Comparison of ENCODE assay signal across 12 mouse cellular contexts in the genomic region with DNA sequence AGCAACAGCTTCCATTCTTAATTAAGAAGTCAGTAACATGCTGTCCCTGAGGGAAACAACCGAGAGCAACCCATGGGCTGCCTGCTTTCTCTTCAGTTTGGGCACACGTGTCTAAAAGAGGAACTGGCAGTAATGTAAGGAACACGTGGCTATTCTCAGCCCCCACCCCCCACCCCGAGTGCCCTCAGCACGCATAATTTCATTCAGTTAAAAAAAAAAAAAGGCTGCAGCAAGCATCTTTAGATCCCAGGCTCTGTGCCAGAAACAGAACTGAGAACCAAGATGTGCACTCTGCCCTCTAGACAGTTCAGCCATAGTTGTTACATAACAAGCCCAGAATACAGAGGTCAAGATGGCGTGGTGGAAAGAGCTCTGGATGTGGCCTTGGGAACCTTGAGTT. TPM values are rescaled to one million over a fixed set of nuclear protein-coding genes. Genes with fewer than 3 reads are reported as not detected.
DNase-seq lines count a peak whose midpoint lies in the region; ATAC-seq and TF ChIP-seq lines count a peak whose summit lies in the region.
"Had no signal": no experiment of that assay in that cellular context is flagged by ENCODE, and none has a peak within 500 bp of the region (broad histone marks: within the 10 kb centered on the region; RNA-seq: fewer than 3 reads in every experiment).

No protein-coding gene starts in this region.

- H3K27ac ChIP-seq in liver, postnatal 0 days (ENCODE audit: low read depth): no peak overlapping the region
- H3K27ac ChIP-seq in liver, embryonic 12.5 days: no peak overlapping the region

- H3K9ac ChIP-seq in liver, postnatal 0 days (replicated peaks): no peak overlapping the region
- no peak overlapping the region for H3K9ac ChIP-seq in liver, embryonic 12.5 days

- TF ChIP-seq EP300 in liver, postnatal 0 days (IDR thresholded peaks at IDR 0.05; ENCODE audit: low read depth): no peak

- DNase-seq in cerebellum, postnatal 10 days: peak; percentile 32 to 43
- no peak for DNase-seq in liver, postnatal 0 days
- DNase-seq in brain, adult 2 months (ENCODE audit: low read depth, low spot score): peak; percentile 72
- DNase-seq in embryo, embryonic 11 days: no peak
- DNase-seq in layer of hippocampus, adult 9-11 months: no peak
- DNase-seq: gastrocnemius, postnatal 14 days; right cerebral cortex, postnatal 14 days had no signal

- ATAC-seq in cerebellum, adult (ENCODE audit: insufficient number of reproducible peaks, low FRiP score, low TSS enrichment): no peak
- peak; percentile 49 for ATAC-seq in liver, postnatal 0 days
- ATAC-seq in liver, embryonic 12.5 days: no peak
- peak; percentile 92 for ATAC-seq in megakaryocyte progenitor cell, adult 5-6 weeks (replicated peaks; ENCODE audit: poor library complexity)

- no peak for TF ChIP-seq CTCF in liver, postnatal 0 days (IDR thresholded peaks at IDR 0.05; ENCODE audit: low read depth)

- no peaks in the 10 kb centered on the region for H3K27me3 ChIP-seq in liver, postnatal 0 days (ENCODE audit: insufficient read depth, low read length)
- no peaks in the 10 kb centered on the region for H3K27me3 ChIP-seq in liver, embryonic 12.5 days (replicated peaks)

- H3K4me2 ChIP-seq in liver, postnatal 0 days (ENCODE audit: low read depth, low read length): no peak overlapping the region
- no peak overlapping the region for H3K4me2 ChIP-seq in liver, embryonic 12.5 days
- H3K4me2 ChIP-seq: midbrain, embryonic 11.5 days had no signal

- H3K4me1 ChIP-seq in liver, postnatal 0 days (ENCODE audit: insufficient read depth): 0 out of 2 replicates have a peak, but pooled peaks cover 5% of the 10 kb centered on the region
- 0 out of 2 replicates have a peak, but pooled peaks cover 3% of the 10 kb centered on the region for H3K4me1 ChIP-seq in liver, embryonic 12.5 days

- H3K4me3 ChIP-seq in liver, postnatal 0 days (ENCODE audit: low read depth, low read length): no peak overlapping the region
- H3K4me3 ChIP-seq in liver, embryonic 12.5 days: no peak overlapping the region

- no peaks in the 10 kb centered on the region for H3K9me3 ChIP-seq in liver, postnatal 0 days (ENCODE audit: low read length)
- H3K9me3 ChIP-seq in liver, embryonic 12.5 days (replicated peaks): no peaks in the 10 kb centered on the region

- WGBS in liver, postnatal 0 days (ENCODE audit: insufficient replicate concordance): 29% methylated on average over 6 of the region's 6 CpGs
- 31% methylated on average over 6 of the region's 6 CpGs for WGBS in liver, embryonic 12.5 days (ENCODE audit: insufficient replicate concordance)

- H3K36me3 ChIP-seq in liver, postnatal 0 days (replicated peaks; ENCODE audit: insufficient read depth, low read length): peaks cover 19% of the 10 kb centered on the region
- no peaks in the 10 kb centered on the region; the same call in 1 of the 2 replicates for H3K36me3 ChIP-seq in liver, embryonic 12.5 days

RNA-seq across cellular contexts. Expression of a gene that starts 25.9 kb away (rescaled TPM):
- 4.8 and 6.1 TPM in 2 replicates for polyA plus RNA-seq in liver, postnatal 0 days (2015; fragmentation: Nextera tagmentation; extraction: Ambion mirVana)
- polyA plus RNA-seq in liver, embryonic 12.5 days (2016; fragmentation: Nextera tagmentation; extraction: Ambion mirVana): 4.9 TPM in 2 replicates
- total RNA-seq in megakaryocyte progenitor cell, adult 5-6 weeks (2015): 121 and 122 TPM in 2 replicates
- total RNA-seq in megakaryocyte progenitor cell, adult 5-6 weeks (2017): 48.6 and 53.3 TPM in 2 replicates

RNA-seq across cellular contexts. Expression of a gene that starts 51.5 kb away (rescaled TPM):
- polyA plus RNA-seq in liver, postnatal 0 days (2015; fragmentation: Nextera tagmentation; extraction: Ambion mirVana): 0.06 and 0.13 TPM in 2 replicates
- polyA plus RNA-seq in liver, embryonic 12.5 days (2016; fragmentation: Nextera tagmentation; extraction: Ambion mirVana): not detected in 2 replicates
- not detected in 2 replicates for total RNA-seq in megakaryocyte progenitor cell, adult 5-6 weeks (2015)
- total RNA-seq in megakaryocyte progenitor cell, adult 5-6 weeks (2017): not detected in 2 replicates
- total RNA-seq: gastrocnemius, postnatal 14 days; heart, postnatal 10 days had no signal

Comparison
In these comparisons a context has a peak if more than half of its experiments do, and no peak if none do; other contexts are left out.
1. ATAC-seq: peak in liver, postnatal 0 days (single experiment) and megakaryocyte progenitor cell, adult 5-6 weeks (single experiment); none in cerebellum, adult (single experiment) and liver, embryonic 12.5 days (single experiment).
2. DNase-seq: peak in cerebellum, postnatal 10 days (2 of 2) and brain, adult 2 months (single experiment); none in liver, postnatal 0 days (single experiment), embryo, embryonic 11 days (single experiment) and layer of hippocampus, adult 9-11 months (single experiment).